Mouse (Mus musculus) cerebellum, adult 8-10 months (tissue): ENCODE measurements at regions not wholly inside any gene's neighbourhood (a gene's known extent, or its start where the extent isn't known, plus 50 kb on each side); places are given as distances from the start of the nearest gene placed in this dataset.

Source experiments
- DNase-seq: peaks from one replicate; pipeline ENCODE4 v3.0.0; 2022

- DNase-seq, result no peak
These were observed 126.1 kb downstream of the Zbtb18 start for GRCm38 (mm10) chr1:177568056-177568816.

GRCm38 (mm10) chr1:177569572-177569971 lies 127.4 kb downstream of the Zbtb18 start:
- no peak for DNase-seq

- peak; percentile 87 for DNase-seq
These were observed 131.0 kb downstream of the Zbtb18 start for GRCm38 (mm10) chr1:177573017-177573725.

DNA sequence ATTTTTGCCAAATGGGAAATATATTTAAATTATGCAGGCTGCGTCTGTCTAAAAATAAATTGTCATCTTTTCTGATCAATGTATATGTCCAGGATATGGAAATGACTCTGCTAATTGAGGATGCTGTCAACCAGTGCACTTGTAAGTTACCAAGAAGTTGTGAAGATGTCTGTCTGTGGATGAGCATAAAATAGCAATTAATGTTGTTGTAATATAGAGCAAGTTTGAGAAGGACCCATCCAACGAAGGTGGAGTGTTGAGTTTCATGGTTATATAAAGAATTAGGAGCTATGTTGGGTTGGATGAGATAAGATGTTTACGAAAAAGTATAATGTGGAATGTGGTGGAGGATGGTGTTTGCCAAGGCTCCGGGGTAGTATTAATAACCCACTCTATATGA lies 131.6 kb downstream of the Zbtb18 start:
- no peak for DNase-seq

GRCm38 (mm10) chr1:177574312-177574711 lies 132.2 kb downstream of the Zbtb18 start:
- DNase-seq, result no peak

- no peak for DNase-seq
These were observed 142.2 kb downstream of the Zbtb18 start for GRCm38 (mm10) chr1:177584302-177584886.

- no peak for DNase-seq
These were observed 143.2 kb downstream of the Zbtb18 start for GRCm38 (mm10) chr1:177585320-177585719.

DNA sequence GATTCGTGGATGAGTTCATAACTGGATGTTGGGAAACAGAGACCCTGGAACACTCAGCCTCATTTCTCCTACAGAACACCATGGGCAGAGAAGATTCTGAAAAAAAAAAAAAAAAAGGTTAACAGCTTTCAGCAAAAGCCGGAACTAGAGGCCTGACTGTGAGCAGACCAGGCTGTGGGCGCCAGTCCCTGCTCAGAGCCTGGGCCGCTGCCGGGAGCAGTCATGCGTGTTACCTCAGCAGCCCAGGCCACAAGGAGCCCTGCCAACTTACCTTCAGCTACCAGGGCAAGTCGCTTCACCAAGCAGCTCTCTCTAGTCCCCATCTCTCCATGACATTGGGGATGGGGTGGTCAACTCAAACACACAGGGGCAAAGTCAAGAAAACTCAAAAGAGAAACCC lies 140.6 kb upstream of the 1700016C15Rik start:
- DNase-seq, result peak; percentile 83

GRCm38 (mm10) chr1:177589656-177590055 lies 140.0 kb upstream of the 1700016C15Rik start:
- no peak for DNase-seq

DNA sequence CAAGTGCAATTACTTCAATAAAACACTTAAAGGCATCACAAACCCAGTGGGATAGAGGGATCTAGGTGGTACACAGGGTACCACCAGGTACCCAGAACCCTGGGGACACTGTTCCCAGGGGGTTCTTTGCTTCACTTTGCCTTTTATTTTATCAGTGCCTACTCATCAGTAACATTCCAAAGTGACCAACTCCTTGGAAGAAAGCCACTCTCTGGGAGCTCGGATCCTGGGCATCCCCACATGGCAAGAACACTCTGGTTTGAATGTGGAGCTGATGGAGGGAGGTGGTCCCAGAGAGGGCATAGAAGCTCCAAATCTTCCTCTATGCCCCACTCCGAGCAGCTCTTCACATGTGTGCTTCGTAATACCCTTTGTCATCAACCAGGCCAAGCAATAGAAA lies 137.9 kb upstream of the 1700016C15Rik start:
- no peak for DNase-seq

- peak; percentile 90 for DNase-seq
These were observed 137.3 kb upstream of the 1700016C15Rik start for GRCm38 (mm10) chr1:177592337-177592736.

DNA sequence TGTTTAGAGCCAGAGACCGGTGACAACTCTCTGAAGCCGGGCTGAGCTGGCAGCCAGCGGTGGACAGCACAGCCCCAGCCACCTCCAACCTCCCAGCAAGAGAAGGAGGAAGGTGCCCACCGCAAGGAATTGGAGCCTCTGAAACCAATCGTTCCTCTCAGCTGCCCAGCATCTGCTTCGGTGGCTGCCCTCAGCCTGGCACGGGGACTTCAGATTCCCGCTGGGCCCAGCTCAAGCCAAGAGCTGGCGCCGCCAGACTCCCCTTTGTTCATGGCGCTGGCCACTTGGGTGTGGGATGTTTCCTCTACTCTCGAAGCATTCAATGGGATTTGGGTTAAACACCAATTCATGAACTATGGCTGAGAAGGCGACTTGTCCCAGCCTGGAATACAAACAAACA lies 135.3 kb upstream of the 1700016C15Rik start:
- DNase-seq, result no peak

DNA sequence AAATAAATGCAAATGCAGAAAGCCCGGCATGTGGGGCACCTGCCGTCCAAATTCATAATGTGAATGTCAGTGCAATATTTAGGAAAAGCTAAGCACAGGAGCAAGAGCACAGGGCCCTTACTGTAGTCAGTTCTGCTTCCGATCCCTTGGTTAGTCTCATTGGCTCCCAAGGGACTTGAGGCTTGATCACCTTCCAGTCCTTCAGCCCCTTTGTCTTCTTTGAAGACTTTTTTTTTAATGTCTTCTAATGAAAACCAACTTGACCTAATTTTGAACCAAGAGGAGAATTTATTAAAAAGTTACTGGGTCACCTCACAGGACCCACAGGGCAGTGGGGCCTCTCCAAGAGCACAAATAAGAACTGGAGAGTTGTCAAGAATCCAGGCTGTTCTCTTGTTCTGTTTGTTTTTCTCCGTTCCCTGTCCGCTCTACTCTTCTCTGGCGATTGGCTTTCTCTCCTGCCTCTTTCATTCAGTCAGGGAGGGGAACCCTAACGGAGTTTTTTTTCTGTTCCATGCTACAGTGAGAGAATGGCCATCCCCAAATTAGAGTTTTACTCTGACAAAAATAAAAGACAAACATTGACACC lies 134.2 kb upstream of the 1700016C15Rik start:
- no peak for DNase-seq

DNA sequence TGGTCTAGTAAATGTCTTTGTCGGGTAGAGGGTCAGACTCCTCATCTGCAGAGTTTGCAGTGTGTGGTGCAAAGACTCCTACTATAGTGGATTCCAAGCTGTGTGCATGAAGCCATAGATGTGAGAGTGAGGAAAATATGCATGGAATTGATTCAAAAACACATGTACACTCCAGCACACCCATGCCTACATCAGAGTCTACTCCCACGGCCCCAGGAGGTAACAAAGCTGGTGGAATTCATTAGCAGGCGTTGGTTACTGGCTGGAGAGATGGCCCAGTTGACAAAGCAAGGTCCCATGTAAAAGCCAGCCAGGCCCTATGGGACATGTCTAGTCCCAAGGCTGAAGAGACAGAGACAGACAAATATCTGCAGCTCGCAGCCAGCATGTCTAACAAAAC lies 132.6 kb upstream of the 1700016C15Rik start:
- DNase-seq, result no peak

DNA sequence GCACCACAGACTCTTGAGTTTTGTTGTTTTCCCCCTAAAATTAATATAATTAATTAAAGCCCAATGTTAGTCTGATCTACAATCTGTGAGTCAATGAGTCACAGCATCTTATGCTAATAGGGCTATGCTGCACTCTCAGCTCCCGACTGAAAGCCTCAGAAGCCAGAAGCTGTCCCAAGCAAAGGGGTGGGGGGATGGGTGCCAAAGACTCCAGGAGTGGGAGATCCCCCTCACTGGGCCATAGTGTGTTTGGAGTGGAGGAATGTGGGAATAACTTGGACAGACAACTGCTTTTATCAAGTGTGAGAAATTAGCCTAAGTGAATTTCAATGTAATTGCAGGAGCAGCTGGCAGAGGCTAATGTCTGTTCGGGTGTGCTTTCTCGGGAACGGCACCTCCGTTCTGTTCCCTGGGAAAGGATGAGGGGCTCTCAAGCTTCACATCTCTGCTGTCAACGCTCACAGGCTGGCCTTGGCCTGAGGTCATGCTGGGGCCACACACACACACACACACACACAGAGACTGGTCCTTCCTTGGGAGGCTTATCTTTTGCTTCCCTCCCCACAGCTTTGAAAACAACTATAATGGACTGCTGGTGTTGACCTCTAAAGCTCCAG lies 124.2 kb upstream of the 1700016C15Rik start:
- no peak for DNase-seq

DNA sequence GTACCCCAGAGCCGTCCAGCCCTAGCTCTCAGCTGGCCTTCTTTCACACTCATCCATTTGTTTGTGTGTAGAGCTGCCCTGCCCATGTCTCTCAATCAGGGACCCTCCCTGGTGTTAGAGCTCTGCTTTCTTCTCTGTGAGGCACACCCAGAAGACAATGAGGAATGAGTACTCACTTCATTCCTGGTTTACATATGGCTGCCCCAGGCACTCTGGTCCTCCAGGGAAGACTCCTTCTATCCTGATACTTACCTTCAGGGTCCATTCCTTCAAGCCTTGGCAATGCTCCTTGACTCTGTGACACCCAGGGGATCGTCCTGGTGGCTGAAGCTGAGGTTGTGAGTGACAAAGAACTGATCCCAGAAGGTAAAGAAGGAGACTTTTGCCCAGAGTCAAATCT lies 122.0 kb upstream of the 1700016C15Rik start:
- DNase-seq, result peak; percentile 35

DNA sequence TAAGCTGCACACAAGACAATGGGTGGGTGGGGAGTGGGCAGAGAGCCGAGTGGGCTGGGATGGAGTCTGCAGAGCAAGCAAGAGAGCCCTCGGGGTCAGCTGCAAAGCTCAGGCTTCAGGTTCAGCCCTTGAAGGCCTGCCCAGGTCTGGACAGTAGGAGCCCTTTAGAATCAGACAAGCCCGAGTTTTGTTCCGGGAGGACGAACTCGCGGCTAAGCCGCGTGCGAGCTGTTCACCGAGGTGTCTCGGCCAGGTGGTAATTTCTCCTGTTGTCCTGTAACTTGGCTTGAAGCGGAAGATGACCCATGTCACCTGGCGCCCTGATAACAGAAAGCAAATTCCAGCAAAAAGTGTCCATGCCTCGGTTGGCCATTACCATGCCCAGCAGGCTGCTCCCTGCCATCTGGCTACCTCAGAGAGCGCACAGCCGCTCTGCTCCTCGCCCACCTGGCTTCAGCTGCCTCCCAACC lies 121.0 kb upstream of the 1700016C15Rik start:
- DNase-seq, result peak; percentile 94

DNA sequence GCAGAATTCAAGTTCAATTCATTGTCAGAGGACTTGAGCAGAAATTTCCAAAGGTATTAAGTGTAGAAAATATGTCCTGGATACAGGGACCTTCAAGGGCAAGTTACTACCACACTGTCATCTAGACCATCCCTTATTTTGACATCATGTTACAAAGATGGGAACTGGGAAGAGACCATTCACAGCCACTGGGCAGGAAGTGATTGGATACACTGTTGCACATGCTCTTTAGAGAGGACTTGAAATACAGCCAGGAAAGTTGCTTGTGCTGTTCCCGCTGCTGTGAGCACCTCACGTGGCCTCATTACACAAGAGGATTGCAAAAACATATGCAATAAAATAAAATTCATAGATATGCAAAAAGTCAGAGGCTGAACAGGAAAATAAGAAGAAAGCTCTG lies 120.4 kb upstream of the 1700016C15Rik start:
- DNase-seq, result no peak

DNA sequence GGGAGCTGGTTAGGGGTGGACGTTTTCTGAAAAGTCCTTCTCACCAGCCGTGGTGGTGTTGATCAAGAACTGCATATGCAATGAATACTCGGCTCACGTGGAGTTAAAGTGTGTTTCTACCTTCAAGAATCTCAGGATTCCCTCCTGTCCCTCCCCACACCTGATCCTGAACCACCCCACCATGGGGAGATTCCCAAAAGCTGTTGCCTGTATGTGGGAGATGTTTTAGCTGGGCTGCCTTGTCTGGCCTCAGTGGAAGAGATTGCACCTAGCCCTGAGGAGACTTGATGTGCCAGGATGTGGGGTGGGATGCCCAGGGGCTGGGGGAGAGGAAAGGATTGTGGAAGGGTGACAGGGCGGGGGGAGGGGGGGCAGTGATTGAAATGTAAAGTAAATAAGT lies 119.9 kb upstream of the 1700016C15Rik start:
- peak; percentile 40 for DNase-seq

DNA sequence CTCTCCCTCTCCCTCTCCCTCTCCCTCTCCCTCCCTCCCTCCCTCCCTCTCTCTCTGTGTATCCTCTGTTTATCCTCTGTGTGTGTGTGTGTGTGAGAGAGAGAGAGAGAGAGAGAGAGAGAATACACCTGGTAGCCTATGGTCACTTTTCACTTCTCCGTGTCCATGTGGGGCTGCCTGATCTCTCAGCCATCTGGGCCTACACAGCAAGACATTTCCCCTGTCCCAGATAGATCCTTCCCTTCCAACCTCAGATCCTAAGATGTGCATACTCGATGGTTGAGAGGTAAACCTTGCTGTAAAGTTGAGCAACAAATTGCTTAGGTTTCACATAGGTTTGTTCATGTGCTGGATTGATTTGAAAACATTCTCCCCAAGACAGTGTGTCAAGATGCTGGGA lies 119.5 kb upstream of the 1700016C15Rik start:
- peak; percentile 42 for DNase-seq

DNA sequence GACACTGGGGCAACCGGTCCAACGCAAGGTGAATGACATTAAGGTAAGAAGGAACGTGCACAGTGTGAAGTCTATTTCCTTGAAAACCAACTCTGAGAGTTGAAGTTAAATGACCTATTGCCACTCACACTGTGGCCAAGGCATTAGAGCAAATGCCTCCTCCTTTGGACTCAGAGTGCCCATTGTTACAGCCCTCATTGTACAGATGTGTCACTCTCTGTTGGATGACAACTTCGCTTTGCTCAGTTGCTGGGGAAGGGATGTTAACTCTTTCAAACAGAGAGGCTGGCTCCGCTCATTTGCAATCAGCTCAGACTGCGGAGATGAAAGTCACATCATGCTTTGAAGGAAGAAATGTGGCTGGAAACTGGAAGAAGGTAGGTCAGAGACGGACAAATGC lies 117.1 kb upstream of the 1700016C15Rik start:
- no peak for DNase-seq

DNA sequence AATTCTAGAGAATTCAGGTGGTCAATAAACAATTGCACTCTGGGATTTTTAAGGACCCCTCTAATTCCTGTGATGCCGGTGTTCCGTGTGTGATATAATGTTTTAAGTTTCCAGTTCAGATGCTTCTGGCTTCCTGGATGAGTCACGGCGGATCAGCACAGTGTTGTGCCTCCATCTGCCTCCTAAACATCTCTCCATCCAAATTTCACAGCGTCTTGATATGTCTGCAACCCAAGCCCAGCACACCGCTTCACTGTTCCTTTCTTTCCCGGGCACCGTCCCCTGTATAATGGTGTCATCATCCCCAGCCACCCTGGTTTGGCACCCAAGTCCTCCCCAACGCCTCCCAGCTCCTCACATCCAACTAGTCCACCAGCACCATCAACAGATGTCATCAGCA lies 114.0 kb upstream of the 1700016C15Rik start:
- no peak for DNase-seq
